Mouse (Mus musculus) liver, embryonic 11.5 days (tissue): ENCODE results near the gene Gm7138. TPM values are rescaled to one million over a fixed set of nuclear protein-coding genes. Genes with fewer than 3 reads are reported as not detected.
"Not testable (repeated sequence)": the region's sequence is repeated elsewhere in the genome, so short reads cannot be mapped to it uniquely, and the experiment has no call there.

Experiments used
- ATAC-seq: fragments of 200-750 bp; cut with Nextera tagmentation; replicated peaks from 2 replicates; pipeline ENCODE4 v1.8.0; 2017; ENCODE audit warnings: moderate number of reproducible peaks, mild to moderate bottlenecking, moderate TSS enrichment, moderate library complexity; ENCODE audit not compliant: low FRiP score
- DNase-seq: peaks from one replicate; pipeline ENCODE4 v3.0.0-alpha.2; 2017; ENCODE audit warnings: low spot score
- H3K27ac ChIP-seq: fragments of 300-500 bp; sonication (generic); 2 replicates; pipeline ENCODE4 v1.5.1; 2014; ENCODE audit warnings: mild to moderate bottlenecking, low read depth, low read length, control low read depth
- H3K27me3 ChIP-seq: fragments of 300-500 bp; sonication (generic); replicated peaks from 2 replicates; pipeline ENCODE4 v1.6.1; 2014; ENCODE audit warnings: low read length, mixed read lengths; ENCODE audit not compliant: control insufficient read depth, insufficient read depth
- H3K36me3 ChIP-seq: fragments of 300-500 bp; sonication (generic); 2 replicates; pipeline ENCODE4 v1.6.1; 2014; ENCODE audit warnings: mild to moderate bottlenecking, low read length, moderate library complexity, mixed read lengths; ENCODE audit not compliant: control insufficient read depth, insufficient read depth
- H3K4me1 ChIP-seq: fragments of 300-500 bp; sonication (generic); replicated peaks from 2 replicates; pipeline ENCODE4 v1.6.1; 2014; ENCODE audit warnings: low read length, mixed read lengths; ENCODE audit not compliant: control insufficient read depth, insufficient read depth
- H3K4me2 ChIP-seq: fragments of 300-500 bp; sonication (generic); 2 replicates; pipeline ENCODE4 v1.6.1; 2014; ENCODE audit warnings: mild to moderate bottlenecking, control low read depth, moderate library complexity
- H3K4me3 ChIP-seq: fragments of 300-500 bp; sonication (generic); 2 replicates; pipeline ENCODE4 v1.5.1; 2014; ENCODE audit warnings: low read depth, low read length, control low read depth
- H3K9ac ChIP-seq: fragments of 300-500 bp; sonication (generic); 2 replicates; pipeline ENCODE4 v1.6.1; 2014; ENCODE audit warnings: low read depth, low read length, control low read depth
- H3K9me3 ChIP-seq: fragments of 300-500 bp; sonication (generic); 2 replicates; pipeline ENCODE4 v1.6.1; 2016; ENCODE audit warnings: low read length, inconsistent platforms, mixed read lengths; ENCODE audit not compliant: control insufficient read depth
- WGBS: fragments of 180-500 bp; shearing (Covaris S2); extraction: QIAGEN DNeasy Blood & Tissue Kit; methylation state at CpG from one replicate; pipeline ENCODE4 v1.1.7; 2014; 5-methylcytosine and 5-hydroxymethylcytosine counted together
- polyA plus RNA-seq: library from polyadenylated mRNA; unstranded; fragments of >200 nt; fragmentation: Nextera tagmentation; extraction: Ambion mirVana; gene quantifications from 2 replicates; pipeline ENCODE4 v1.2.1, GENCODE M21; 2014

Gene Gm7138
- polyA plus RNA-seq: not detected in 2 replicates

GRCm38 (mm10) chr10:77776844-77777243, at the start of gene Gm7138:
TSS of gene Gm7138 (minus strand) at chr10:77776944.
- not testable (repeated sequence) for H3K4me2 ChIP-seq

DNA sequence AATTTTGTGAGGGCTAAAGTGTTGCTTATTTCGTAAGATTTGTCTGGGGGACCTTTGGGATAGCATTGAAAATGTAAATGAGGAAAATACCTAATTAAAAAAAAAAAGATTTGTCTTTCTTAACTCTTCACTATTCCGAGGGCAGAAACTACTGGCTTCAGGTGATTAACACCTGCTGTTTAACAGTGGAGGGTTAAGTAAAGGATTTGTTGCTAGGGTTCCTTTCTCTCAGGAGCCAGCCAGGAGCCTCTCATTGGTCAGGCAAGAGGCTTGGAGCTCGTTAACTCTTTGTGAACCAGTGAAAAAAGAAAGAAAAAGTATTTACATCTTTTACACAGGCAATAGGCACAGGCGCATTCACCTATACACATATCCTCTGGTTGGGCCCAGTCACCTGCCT, 42.5 kb upstream of the Gm7138 start:
- no peak overlapping the region for H3K27ac ChIP-seq
- DNase-seq (no peak), ATAC-seq (no peak)
- no peaks in the 10 kb centered on the region for H3K4me1 ChIP-seq
- no peaks in the 10 kb centered on the region for H3K9me3 ChIP-seq
- H3K27me3 ChIP-seq: no peaks in the 10 kb centered on the region
- H3K4me3 ChIP-seq: no peak overlapping the region
- H3K4me2 ChIP-seq: no peak overlapping the region
- H3K9ac ChIP-seq: no peak overlapping the region
- WGBS: 53% methylated on average over 4 of the region's 4 CpGs
- H3K36me3 ChIP-seq: no peaks in the 10 kb centered on the region

More at GRCm38 (mm10) chr10:77776844-77777243, at the start of gene Gm7138:
- 36% methylated on average over 1 of the region's 1 CpGs for WGBS
- not testable (repeated sequence) for H3K4me3 ChIP-seq, H3K27me3 ChIP-seq, H3K4me1 ChIP-seq, DNase-seq, H3K27ac ChIP-seq, H3K9ac ChIP-seq, ATAC-seq, H3K9me3 ChIP-seq, H3K36me3 ChIP-seq

DNA sequence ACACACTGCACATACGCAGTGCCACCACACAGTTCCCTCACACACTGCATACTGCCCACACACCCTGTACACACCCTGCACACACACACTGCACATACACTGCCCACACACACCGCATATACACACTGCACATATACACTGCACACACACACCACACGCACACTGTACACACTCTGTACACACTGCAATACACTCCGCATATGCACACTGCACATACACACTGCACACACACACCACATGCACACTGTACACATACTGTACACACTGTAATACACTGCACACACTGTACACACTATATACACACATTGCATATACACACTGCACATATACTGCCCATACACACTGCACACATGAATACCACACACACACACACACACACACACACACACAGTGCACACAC, 41.8 kb upstream of the Gm7138 start:
- DNase-seq (no peak), ATAC-seq (no peak)
- Histone ChIP-seq H3K9ac (no peak overlapping the region), H3K4me2 (no peak overlapping the region), H3K4me1 (no peaks in the 10 kb centered on the region), H3K27ac (no peak overlapping the region), H3K9me3 (no peaks in the 10 kb centered on the region), H3K27me3 (no peaks in the 10 kb centered on the region), H3K36me3 (no peaks in the 10 kb centered on the region), H3K4me3 (no peak overlapping the region)
- WGBS: 83% methylated on average over 4 of the region's 4 CpGs

DNA sequence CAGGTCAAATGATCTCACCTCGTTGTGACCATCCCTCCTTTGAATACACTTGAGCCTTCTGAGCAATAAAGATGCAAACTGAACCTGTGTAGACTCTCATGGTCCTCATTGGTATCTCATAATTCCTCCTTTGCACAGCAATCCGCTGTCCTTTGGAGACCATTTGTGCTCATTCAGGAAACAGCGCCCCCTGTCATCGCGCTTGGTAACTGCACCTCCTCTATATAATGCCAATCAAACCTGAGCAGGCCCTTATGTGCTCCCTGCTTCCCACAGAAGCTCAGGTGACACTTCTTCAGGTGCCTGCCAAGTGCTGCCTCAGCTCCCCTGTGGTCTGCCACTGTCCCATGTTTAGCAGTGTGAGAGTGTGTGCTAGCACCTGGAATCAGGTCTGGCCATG, 38.8 kb upstream of the Gm7138 start:
- ATAC-seq: no peak
- DNase-seq: no peak

GRCm38 (mm10) chr10:77814382-77814781, 37.6 kb upstream of the Gm7138 start, which contains the start of gene Gm2696:
TSS of gene Gm2696 (plus strand) at chr10:77814682.
- Histone ChIP-seq H3K4me1 (no peaks in the 10 kb centered on the region), H3K9me3 (no peaks in the 10 kb centered on the region), H3K9ac (no peak within 1 kb of the TSS), H3K27me3 (no peaks in the 10 kb centered on the region), H3K27ac (no peak within 1 kb of the TSS), H3K4me3 (no peak within 1 kb of the TSS), H3K36me3 (no peaks in the 10 kb centered on the region), H3K4me2 (no peak within 1 kb of the TSS)
- DNase-seq: no peak
- WGBS: 38% methylated on average over 4 of the region's 4 CpGs
- ATAC-seq: no peak

More for the DNA sequence above, 38.8 kb upstream of the Gm7138 start:
- Histone ChIP-seq H3K27me3 (no peaks in the 10 kb centered on the region), H3K9ac (no peak overlapping the region), H3K36me3 (no peaks in the 10 kb centered on the region), H3K9me3 (no peaks in the 10 kb centered on the region), H3K4me1 (no peaks in the 10 kb centered on the region), H3K27ac (no peak overlapping the region), H3K4me3 (no peak overlapping the region), H3K4me2 (no peak overlapping the region)
- WGBS: 23% methylated on average over 5 of the region's 5 CpGs

- H3K4me2 ChIP-seq: no peak within 1 kb of the TSS
- no peak within 1 kb of the TSS for H3K4me3 ChIP-seq
- H3K27ac ChIP-seq: no peak within 1 kb of the TSS
- 70% methylated on average over 5 of the region's 5 CpGs for WGBS
- H3K9me3 ChIP-seq: no peaks in the 10 kb centered on the region
- H3K4me1 ChIP-seq: no peaks in the 10 kb centered on the region
- DNase-seq (no peak), ATAC-seq (no peak)
- no peaks in the 10 kb centered on the region for H3K36me3 ChIP-seq
- H3K27me3 ChIP-seq: no peaks in the 10 kb centered on the region
- H3K9ac ChIP-seq: no peak within 1 kb of the TSS
These were observed 35.0 kb upstream of the Gm7138 start, which contains the start of gene Gm9507 for GRCm38 (mm10) chr10:77811743-77812142. TSS of gene Gm9507 (minus strand) at chr10:77811843.

- DNase-seq (no peak), ATAC-seq (no peak)
- no peak overlapping the region for H3K9ac ChIP-seq
- WGBS: 55% methylated on average over 3 of the region's 3 CpGs
- no peaks in the 10 kb centered on the region for H3K36me3 ChIP-seq
- H3K4me2 ChIP-seq: no peak overlapping the region
- no peak overlapping the region for H3K4me3 ChIP-seq
- H3K27ac ChIP-seq: no peak overlapping the region
- H3K4me1 ChIP-seq: no peaks in the 10 kb centered on the region
- H3K9me3 ChIP-seq: no peaks in the 10 kb centered on the region
- no peaks in the 10 kb centered on the region for H3K27me3 ChIP-seq
These were observed 27.4 kb upstream of the Gm7138 start for GRCm38 (mm10) chr10:77804095-77804494.

- H3K4me2 ChIP-seq: no peak within 1 kb of the TSS
- 64% methylated on average over 8 of the region's 8 CpGs for WGBS
These were observed 22.3 kb upstream of the Gm7138 start, which contains the start of gene Gm19668 for GRCm38 (mm10) chr10:77798921-77799508. TSS of gene Gm19668 (minus strand) at chr10:77799133.

More at GRCm38 (mm10) chr10:77798921-77799508, 22.3 kb upstream of the Gm7138 start, which contains the start of gene Gm19668:
- no peaks in the 10 kb centered on the region for H3K9me3 ChIP-seq
- H3K4me1 ChIP-seq: no peaks in the 10 kb centered on the region
- no peak within 1 kb of the TSS for H3K9ac ChIP-seq
- no peak within 1 kb of the TSS for H3K4me3 ChIP-seq
- ATAC-seq: no peak
- DNase-seq: no peak
- no peaks in the 10 kb centered on the region for H3K36me3 ChIP-seq
- H3K27ac ChIP-seq: no peak within 1 kb of the TSS
- H3K27me3 ChIP-seq: no peaks in the 10 kb centered on the region
